Mouse (Mus musculus) hindbrain, postnatal 0 days (tissue): Measurements from ENCODE around the gene AI854703. TPM values are rescaled to one million over a fixed set of nuclear protein-coding genes. Genes with fewer than 3 reads are reported as not detected.

ENCODE experiments used
- ATAC-seq: fragments of 200-750 bp; cut with Nextera tagmentation; 2 replicates; pipeline ENCODE4 v1.8.0; 2017; ENCODE audit warnings: mild to moderate bottlenecking, moderate TSS enrichment, moderate library complexity
- DNase-seq: peaks from one replicate; pipeline ENCODE4 v3.0.0-alpha.2; 2015; ENCODE audit warnings: low spot score
- H3K27ac ChIP-seq: fragments of 300-500 bp; sonication (generic); 2 replicates; pipeline ENCODE4 v1.5.1; 2014; ENCODE audit warnings: mild to moderate bottlenecking
- H3K27me3 ChIP-seq: fragments of 300-500 bp; sonication (generic); 2 replicates; pipeline ENCODE4 v1.6.1; 2014; ENCODE audit warnings: low read length, mixed read lengths; ENCODE audit not compliant: insufficient read depth
- H3K36me3 ChIP-seq: fragments of 300-500 bp; sonication (generic); 2 replicates; pipeline ENCODE4 v1.6.1; 2014; ENCODE audit warnings: low read length, mixed read lengths; ENCODE audit not compliant: insufficient read depth
- H3K4me1 ChIP-seq: fragments of 300-500 bp; sonication (generic); 2 replicates; pipeline ENCODE4 v1.6.1; 2014; ENCODE audit warnings: antibody characterized with exemption, low read length, mixed read lengths; ENCODE audit not compliant: insufficient read depth
- H3K4me2 ChIP-seq: fragments of 300-500 bp; sonication (generic); 2 replicates; pipeline ENCODE4 v1.6.1; 2014; ENCODE audit warnings: low read depth, mild to moderate bottlenecking, low read length, moderate library complexity, mixed read lengths
- H3K4me3 ChIP-seq: fragments of 300-500 bp; sonication (generic); 2 replicates; pipeline ENCODE4 v1.5.1; 2014; ENCODE audit warnings: low read length
- H3K9ac ChIP-seq: fragments of 300-500 bp; sonication (generic); replicated peaks from 2 replicates; pipeline ENCODE4 v1.6.1; 2014; ENCODE audit warnings: mild to moderate bottlenecking, low read length, moderate library complexity, mixed read lengths
- H3K9me3 ChIP-seq: fragments of 300-500 bp; sonication (generic); 2 replicates; pipeline ENCODE4 v1.6.1; 2016; ENCODE audit warnings: low read length, mixed read lengths
- CTCF ChIP-seq: IDR thresholded peaks from 2 replicates; pipeline ENCODE4 v1.5.1; 2016; ENCODE audit warnings: antibody characterized with exemption, control low read depth, low read depth
- WGBS: fragments of 180-500 bp; shearing (Covaris S2); extraction: QIAGEN DNeasy Blood & Tissue Kit; methylation state at CpG from one replicate; pipeline ENCODE4 v1.1.7; 2014; 5-methylcytosine and 5-hydroxymethylcytosine counted together
- polyA plus RNA-seq: library from polyadenylated mRNA; unstranded; fragments of >200 nt; fragmentation: Nextera tagmentation; extraction: Ambion mirVana; gene quantifications from 2 replicates; pipeline ENCODE4 v1.2.1, GENCODE M21; 2015
- total RNA-seq: library from RNA; depleted of rRNA; stranded (reverse); fragments of >200 nt; gene quantifications from 2 replicates; pipeline ENCODE4 v1.2.3, GENCODE M21; 2014

AI854703 gene
- total and polyA plus RNA-seq, 2 experiments from 2014 or later: 29.3 to 54.9 TPM

DNA sequence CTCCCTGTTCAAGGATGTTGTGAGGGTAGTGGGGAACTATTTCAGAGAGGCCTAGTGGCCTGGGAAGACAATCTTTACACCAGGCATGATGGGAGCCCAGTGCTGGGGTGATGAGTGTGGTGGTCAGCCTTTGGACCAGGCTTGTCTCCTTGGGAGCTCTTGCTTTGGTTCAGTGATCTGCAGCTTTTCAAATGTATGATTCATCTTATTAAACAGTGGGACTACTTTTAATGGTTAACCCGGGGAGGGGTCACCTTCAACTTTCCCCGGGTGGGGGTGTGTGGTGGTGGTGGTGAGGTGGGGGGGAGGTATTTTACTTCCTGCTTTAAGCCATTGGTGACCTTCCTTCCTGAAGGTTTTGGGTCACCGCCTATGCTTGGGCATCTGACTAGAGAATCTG is 1.8 kb downstream of the AI854703 start:
- H3K27ac ChIP-seq: 0 out of 2 replicates have a peak overlapping the region, but pooled peaks have one; percentile 70
- WGBS: 80% methylated on average over 3 of the region's 3 CpGs
- H3K9ac ChIP-seq: no peak overlapping the region
- H3K4me1 ChIP-seq: peaks cover 8% of the 10 kb centered on the region
- ATAC-seq (no peak), DNase-seq (no peak)
- H3K4me3 ChIP-seq: no peak overlapping the region
- no peaks in the 10 kb centered on the region for H3K27me3 ChIP-seq
- H3K9me3 ChIP-seq: no peaks in the 10 kb centered on the region
- peak overlapping the region; percentile 85; the same call in 1 of the 2 replicates for H3K4me2 ChIP-seq
- no peaks in the 10 kb centered on the region; the same call in 1 of the 2 replicates for H3K36me3 ChIP-seq
- no peak for TF ChIP-seq CTCF

DNA sequence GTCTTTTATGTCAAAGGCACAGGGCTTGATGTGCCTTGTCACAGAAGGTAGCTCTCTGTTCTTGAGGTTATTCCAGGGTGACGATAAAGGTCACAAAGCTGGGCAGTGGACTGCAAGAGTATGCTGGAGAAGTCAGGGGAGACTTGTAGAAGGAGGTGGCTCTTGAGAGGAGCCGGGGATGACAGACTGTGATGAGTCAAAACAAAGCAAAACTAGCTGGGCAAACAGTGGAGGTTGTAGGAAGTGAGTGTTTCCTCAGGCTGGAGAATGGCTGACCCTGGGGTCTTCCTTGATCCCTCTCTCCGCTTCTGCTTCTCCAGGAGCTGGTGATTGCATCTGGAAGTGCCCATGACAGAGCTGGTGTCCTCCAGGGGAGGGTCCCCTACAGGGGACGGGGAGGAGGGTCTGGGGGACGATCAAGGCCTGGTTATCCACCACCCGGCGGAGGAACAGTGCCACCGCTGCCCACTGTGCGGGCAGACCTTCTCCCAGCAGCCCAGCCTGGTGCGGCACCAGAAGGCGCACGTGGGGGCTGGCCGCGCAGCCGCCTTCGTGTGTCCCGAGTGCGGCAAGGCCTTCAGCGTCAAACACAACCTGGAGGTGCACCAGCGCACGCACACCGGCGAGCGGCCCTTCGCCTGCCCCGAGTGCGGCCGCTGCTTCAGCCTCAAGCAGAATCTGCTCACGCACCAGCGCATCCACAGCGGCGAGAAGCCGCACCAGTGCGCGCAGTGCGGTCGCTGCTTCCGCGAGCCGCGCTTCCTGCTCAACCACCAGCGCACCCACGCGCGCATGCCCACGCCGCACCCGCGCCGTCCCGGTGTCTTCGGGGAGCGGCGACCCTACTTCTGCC is 2.5 kb downstream of the AI854703 start:
- DNase-seq (peak; percentile 71), ATAC-seq (peak; percentile 66)
- peaks cover 8% of the 10 kb centered on the region for H3K4me1 ChIP-seq
- H3K27me3 ChIP-seq: no peaks in the 10 kb centered on the region
- WGBS: 9% methylated on average over 52 of the region's 54 CpGs
- H3K4me2 ChIP-seq: peak overlapping the region; percentile 65
- H3K36me3 ChIP-seq: no peaks in the 10 kb centered on the region; the same call in 1 of the 2 replicates
- no peaks in the 10 kb centered on the region for H3K9me3 ChIP-seq
- peak overlapping the region; percentile 70 for H3K27ac ChIP-seq
- peak overlapping the region; percentile 39 for H3K4me3 ChIP-seq
- no peak for TF ChIP-seq CTCF
- H3K9ac ChIP-seq: peak overlapping the region; percentile 56

DNA sequence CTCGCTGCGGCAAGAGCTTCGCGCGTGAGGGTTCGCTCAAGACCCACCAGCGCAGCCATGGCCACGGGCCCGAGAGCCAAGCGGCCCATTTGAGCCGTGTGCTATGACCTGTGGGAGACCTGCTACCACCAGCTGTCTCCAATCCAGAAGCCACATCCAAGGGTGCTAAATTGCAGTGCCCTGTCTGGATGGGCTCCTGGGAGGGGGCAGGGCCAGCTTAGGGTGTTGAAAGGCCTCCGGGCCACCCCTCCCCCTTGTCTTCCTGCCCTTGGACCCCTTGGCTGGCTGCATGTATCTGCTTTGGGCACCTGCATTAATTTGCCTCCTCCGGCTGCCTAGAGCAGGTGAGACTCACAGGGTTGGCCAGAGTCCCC is 3.1 kb downstream of the AI854703 start:
- no peak for DNase-seq
- Histone ChIP-seq H3K4me2 (peak overlapping the region; percentile 65), H3K27ac (peak overlapping the region; percentile 70; the same call in 1 of the 2 replicates), H3K36me3 (no peaks in the 10 kb centered on the region; the same call in 1 of the 2 replicates), H3K9ac (peak overlapping the region; percentile 56), H3K4me1 (peaks cover 8% of the 10 kb centered on the region), H3K9me3 (no peaks in the 10 kb centered on the region), H3K27me3 (no peaks in the 10 kb centered on the region), H3K4me3 (peak overlapping the region; percentile 39)
- TF ChIP-seq CTCF: no peak
- 17% methylated on average over 13 of the region's 13 CpGs for WGBS
- ATAC-seq: peak; percentile 4

DNA sequence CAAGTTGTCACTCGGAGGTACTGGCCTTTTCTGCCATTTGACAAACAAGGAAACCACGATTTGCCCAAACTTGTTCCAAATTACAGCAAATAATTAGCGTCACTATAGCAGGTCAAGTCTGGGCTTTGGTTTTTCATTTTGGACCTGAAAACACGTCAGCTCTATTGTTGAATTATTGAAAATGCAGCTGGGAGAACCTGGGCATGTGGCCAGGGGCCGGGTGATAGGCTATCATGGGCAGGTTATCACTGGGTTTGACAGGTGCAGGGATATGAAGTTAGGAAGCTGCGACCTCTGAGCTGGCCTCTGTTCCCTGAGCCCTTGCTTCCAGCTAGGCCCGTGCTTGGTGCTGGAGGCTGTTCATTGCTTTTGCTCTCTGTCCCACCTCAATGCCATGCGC is 4.3 kb downstream of the AI854703 start:
- no peak overlapping the region for H3K4me2 ChIP-seq
- no peaks in the 10 kb centered on the region for H3K9me3 ChIP-seq
- DNase-seq (no peak), ATAC-seq (no peak)
- H3K36me3 ChIP-seq: no peaks in the 10 kb centered on the region; the same call in 1 of the 2 replicates
- no peak for TF ChIP-seq CTCF
- no peaks in the 10 kb centered on the region for H3K27me3 ChIP-seq
- peaks cover 8% of the 10 kb centered on the region for H3K4me1 ChIP-seq
- WGBS: 91% methylated on average over 8 of the region's 8 CpGs
- no peak overlapping the region for H3K9ac ChIP-seq
- H3K27ac ChIP-seq: no peak overlapping the region
- H3K4me3 ChIP-seq: no peak overlapping the region

DNA sequence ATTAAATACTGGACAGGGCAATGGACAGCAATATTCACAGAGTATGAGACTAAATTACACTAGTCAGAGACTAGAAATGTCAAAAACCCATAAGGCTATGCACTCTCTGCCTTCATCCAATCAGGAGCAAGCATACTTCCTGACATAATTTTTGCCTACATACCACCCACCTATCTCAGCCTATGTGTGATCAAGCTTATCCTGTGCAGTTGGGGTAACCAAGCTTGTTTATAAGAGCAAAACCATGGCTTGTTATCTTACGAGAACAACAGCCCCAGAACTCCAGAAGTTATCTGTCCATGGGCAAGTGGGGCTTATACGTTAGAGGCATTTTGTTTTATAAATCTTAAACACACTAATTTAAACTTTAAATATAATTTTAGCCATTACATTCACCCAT is 8.5 kb downstream of the AI854703 start:
- Histone ChIP-seq H3K4me2 (no peak overlapping the region), H3K36me3 (no peaks in the 10 kb centered on the region; the same call in 1 of the 2 replicates), H3K9ac (no peak overlapping the region), H3K4me1 (no peaks in the 10 kb centered on the region), H3K9me3 (no peaks in the 10 kb centered on the region), H3K27ac (no peak overlapping the region), H3K4me3 (no peak overlapping the region), H3K27me3 (no peaks in the 10 kb centered on the region)
- ATAC-seq (no peak), DNase-seq (no peak)
- 91% methylated on average over 2 of the region's 2 CpGs for WGBS
- TF ChIP-seq CTCF: no peak

DNA sequence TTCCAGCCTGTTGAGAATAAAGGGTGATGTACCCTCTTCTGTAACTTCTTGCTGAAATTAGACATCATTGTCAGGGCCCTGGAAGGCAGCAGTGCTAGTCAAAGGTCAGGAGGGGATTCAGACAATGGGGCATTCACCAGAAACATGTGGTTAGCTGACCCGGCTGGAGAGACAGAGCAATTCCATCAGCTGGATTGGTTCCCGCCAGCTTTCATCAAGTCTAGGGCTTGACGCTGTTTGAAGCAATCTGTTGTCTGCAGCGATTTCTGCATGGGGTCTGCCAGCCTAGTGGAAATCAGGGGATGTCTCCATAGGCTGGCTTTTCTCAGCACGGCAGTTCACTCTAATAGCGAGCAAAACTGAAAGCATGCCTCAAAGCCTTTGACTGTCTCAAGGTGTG is 10.0 kb downstream of the AI854703 start:
- Histone ChIP-seq H3K27me3 (no peaks in the 10 kb centered on the region), H3K4me1 (no peaks in the 10 kb centered on the region), H3K4me2 (no peak overlapping the region), H3K9ac (no peak overlapping the region), H3K4me3 (no peak overlapping the region), H3K27ac (no peak overlapping the region), H3K9me3 (no peaks in the 10 kb centered on the region), H3K36me3 (no peaks in the 10 kb centered on the region; the same call in 1 of the 2 replicates)
- 35% methylated on average over 6 of the region's 6 CpGs for WGBS
- ATAC-seq (no peak), DNase-seq (peak; percentile 10)
- TF ChIP-seq CTCF: no peak
